Comparison of ENCODE assay signal across 8 mouse cellular contexts in the genomic region with DNA sequence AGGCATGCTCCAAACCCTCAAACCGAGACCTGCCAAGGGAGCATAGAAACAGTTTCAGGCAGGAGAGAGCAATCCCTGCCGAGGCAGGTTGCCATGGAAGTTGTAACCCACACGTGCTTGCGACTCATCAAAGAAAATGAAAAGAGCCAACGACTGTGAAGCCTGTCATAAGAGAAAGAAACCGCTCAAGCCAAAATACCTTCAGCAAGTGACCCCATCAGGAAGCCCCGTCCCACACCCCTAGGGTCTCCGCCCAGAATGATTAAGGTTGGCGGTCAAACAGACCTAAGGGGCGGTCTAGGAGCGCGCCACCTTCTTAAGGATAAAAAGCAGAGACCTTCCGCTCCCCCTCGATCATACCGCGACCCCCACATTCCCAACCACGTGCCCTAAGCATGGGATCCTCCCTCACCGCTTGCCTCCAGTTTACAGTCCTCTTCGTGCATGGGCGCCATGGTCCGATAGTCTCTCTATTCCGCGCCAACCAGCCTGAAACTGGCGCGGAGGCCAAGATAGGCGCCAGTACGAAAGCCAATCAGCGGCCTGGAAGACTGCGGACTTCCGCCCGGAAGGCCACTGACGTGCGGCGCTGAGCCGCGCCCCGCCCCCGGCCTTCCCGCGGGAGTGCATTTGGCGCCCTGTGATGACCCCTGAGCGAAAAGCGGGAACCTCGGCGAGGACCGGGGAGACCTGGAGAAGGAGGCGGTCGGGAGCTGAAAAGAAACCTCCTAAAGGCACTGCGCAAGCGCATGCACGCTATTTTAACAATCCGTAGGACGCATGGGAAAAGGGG. TPM values are rescaled to one million over a fixed set of nuclear protein-coding genes. Genes with fewer than 3 reads are reported as not detected.
DNase-seq lines count a peak whose midpoint lies in the region; ATAC-seq and TF ChIP-seq lines count a peak whose summit lies in the region.

A gene (minus strand): TSS at position 499 of the 793 bp plus-strand sequence.

- no peak for TF ChIP-seq POLR2A in cortical plate, adult 2 months (IDR thresholded peaks at IDR 0.05; ENCODE audit: extremely low read depth, insufficient read depth, low read length)

- peak; percentile 95 for ATAC-seq in activated CD4-positive, CD25-positive, alpha-beta regulatory T cell, adult 4 months
- ATAC-seq in inflammation-experienced regulatory T-cells, adult 6 months = peak; percentile 95
- peak; percentile 99 for ATAC-seq in megakaryocyte-erythroid progenitor cell, adult 5-6 weeks (replicated peaks; ENCODE audit: low FRiP score, low TSS enrichment, poor library complexity, severe bottlenecking)

- no peaks in the 10 kb centered on the region for H3K4me1 ChIP-seq in cortical plate, adult 2 months (ENCODE audit: control insufficient read depth, insufficient read depth, low read length)

- H3K27ac ChIP-seq in cortical plate, adult 2 months (ENCODE audit: insufficient read depth, low read length) = no peak within 1 kb of the TSS

- peak within 1 kb of the TSS; percentile 95 for H3K4me3 ChIP-seq in cortical plate, adult 2 months (ENCODE audit: insufficient read depth, low read length)

- intact Hi-C loops in left cerebral cortex, postnatal 10 days (cut with DNase I) = no loop called here

- TF ChIP-seq CTCF in cortical plate, adult 2 months (IDR thresholded peaks at IDR 0.05; ENCODE audit: extremely low read depth, insufficient read depth, low read length) = no peak

- peak; percentile 79 for DNase-seq in gastrocnemius, postnatal 10 days
- DNase-seq in left cerebral cortex, postnatal 10 days (ENCODE audit: extremely low spot score in 1 of 2, low spot score in 2 of 2) = peak; percentile 76 to 88
- peak; percentile 83 for DNase-seq in right cerebral cortex, postnatal 25 days
- DNase-seq in urinary bladder, postnatal 4 days (ENCODE audit: low spot score in 2 of 2) = peak; percentile 81 to 86

RNA-seq across cellular contexts. Expression of the gene that starts here (rescaled TPM):
- 10 to 100 TPM in 1 of 2 experiments, 1 to 10 TPM in 1; 9.9 to 12.6 TPM for polyA plus RNA-seq in activated CD4-positive, CD25-positive, alpha-beta regulatory T cell, adult 4 months (2017; shearing (Covaris generic))
- 1.7 and 1.8 TPM in 2 replicates for polyA plus RNA-seq in cortical plate, adult 2 months (2012; rRNA removed)
- 1 to 10 TPM; 6.8 to 7.6 TPM for total RNA-seq in gastrocnemius, postnatal 10 days (2021)
- 10 to 100 TPM in 1 of 3 experiments, 1 to 10 TPM in 2; 7.4 to 27.6 (median 7.7) TPM for polyA plus RNA-seq in inflammation-experienced regulatory T-cells, adult 6 months (2017; shearing (Covaris generic))
- total RNA-seq in left cerebral cortex, postnatal 10 days (2021) = 1 to 10 TPM; 6.6 to 7.6 TPM
- 63.1 and 65.0 TPM in 2 replicates for total RNA-seq in megakaryocyte-erythroid progenitor cell, adult 5-6 weeks (2014; fragmentation: Nextera tagmentation)
- 117 and 131 TPM in 2 replicates for total RNA-seq in megakaryocyte-erythroid progenitor cell, adult 5-6 weeks (2017)

Comparison
In these comparisons a context has a peak if more than half of its experiments do, and no peak if none do; other contexts are left out.
1. RNA of the gene that starts here (total RNA-seq): 63.1 to 131 TPM in megakaryocyte-erythroid progenitor cell, adult 5-6 weeks; 6.8 to 7.6 TPM in gastrocnemius, postnatal 10 days and 6.6 to 7.6 TPM in left cerebral cortex, postnatal 10 days; every median in the first group is over 4 times any median in the second.
2. Peak in every context shown above with its lines, with median percentiles within 50 percentile points of each other: ATAC-seq and DNase-seq.